Mouse (Mus musculus): ENCODE results near the gene Nrcam.

Gene Nrcam

DNA sequence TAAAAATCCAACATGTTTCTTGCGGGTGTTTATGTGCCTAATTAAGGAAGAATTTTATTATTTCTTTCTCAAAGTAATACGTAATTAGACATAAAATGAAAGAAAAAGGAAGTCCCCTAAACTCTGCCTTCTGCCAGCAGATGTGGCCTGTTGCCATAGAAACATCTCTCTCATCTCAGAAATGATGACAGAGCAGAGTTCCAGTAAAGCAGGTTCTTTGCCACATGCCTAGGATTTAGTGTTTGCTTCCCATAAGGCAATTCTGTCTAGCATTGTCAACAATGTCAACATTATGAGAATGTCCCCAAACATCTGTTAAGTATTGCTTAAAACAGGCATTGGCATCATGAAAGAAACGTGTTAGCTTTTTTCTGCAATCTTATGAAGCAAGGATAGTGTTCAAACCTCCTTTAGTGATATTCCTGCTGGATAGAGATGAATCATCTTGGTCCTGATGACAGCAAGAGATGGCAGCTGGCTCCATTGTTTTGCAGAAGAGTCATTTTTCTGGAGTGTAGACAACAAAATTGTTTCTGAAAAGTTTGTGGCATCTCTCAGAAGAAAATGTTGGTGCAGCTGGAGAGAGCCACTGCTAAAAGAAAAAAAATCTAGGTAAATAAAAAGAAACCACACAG lies 42.5 kb downstream of the Nrcam start:
- DNase-seq: no peak

DNA sequence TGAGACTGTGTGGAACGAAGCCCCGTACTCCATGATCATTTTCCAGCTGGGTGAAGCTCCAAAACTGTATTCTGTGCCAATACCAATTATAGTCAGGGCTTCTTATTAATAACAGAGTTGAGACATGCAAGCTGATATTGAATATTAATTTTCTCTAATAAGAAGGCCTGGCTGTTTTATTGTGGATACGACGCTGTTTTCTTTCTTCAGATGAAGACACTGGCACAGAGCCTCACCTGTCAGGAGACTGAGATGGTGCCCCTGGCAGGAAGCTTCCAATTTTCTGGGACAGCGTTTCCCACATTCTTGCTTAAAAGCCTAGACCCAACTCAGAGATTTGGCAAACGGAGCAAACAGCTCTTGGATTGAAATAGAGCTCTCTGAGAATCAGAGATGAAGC lies 47.3 kb downstream of the Nrcam start:
- DNase-seq: no peak

DNA sequence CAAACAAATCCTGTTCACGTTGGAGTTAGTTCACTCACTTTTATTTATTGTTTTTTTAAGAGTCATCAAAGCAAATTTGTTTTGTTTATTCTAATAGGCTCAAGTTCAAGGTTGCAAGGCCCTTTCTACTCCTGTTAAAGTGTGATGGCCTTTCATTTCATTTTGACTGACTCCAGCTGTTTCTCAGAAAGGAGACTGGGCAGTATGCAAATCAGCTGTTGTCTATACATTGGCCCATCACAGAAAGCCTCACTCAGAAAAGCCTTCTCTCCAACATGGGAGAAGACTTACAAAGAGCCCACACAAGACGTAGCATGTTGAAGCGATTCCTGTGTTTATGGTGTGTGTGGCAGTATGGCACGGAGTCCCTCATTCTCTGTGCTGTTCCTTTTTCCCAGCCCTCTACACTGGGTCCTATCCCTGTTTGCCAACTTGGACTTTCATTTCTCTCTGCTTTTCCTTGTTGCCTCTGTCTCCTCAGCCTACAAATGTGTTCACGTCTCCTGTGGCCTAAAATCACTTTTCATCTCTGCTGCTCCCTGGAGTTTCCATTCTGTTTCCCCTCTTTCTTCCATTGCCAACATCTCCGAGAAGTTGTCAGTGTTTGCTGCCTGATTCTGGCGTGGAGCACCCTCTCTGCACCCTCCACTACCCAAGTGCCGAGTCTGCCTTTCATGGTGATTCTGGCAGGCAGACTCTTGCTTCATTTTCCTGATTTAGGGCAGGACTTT lies 49.9 kb downstream of the Nrcam start:
- DNase-seq: no peak

DNA sequence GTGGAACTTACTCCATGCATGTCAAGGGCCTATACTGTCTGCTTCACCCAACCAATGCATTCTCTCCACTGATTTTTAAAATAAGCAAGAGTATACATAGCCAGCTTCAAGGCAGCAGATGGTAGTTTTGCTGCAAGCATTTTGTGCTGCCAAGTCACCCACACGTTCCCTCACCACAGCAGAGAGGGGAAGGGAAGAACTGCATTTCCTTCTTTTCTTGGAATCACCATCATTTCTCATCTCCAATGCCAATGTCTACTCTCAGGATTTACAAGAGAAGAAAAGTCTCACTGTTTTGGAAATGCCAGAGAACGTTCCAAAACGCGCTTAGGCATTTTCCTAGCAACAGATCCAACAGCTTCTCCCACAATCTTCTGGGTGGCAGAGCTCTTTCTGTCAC lies 52.1 kb downstream of the Nrcam start:
- DNase-seq: peak; percentile 64

DNA sequence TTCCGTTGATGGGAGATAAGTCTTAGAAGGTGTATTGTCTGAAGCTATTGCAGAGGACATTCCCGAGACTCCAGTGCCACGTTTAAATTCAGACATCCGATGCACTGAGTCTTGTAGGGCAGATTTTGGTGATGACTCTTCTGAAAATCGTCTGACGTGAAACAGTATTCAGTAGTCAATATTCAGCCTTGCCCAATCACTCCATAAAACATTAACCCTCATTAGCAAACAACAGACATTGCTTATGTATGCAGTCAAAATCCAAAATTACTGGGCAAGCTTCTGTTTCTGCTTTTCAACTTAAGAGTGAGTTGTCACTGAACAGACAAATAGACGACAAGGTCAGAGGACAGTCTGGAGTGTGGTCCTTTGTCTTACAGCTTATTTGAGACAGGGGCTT lies 57.7 kb downstream of the Nrcam start:
- DNase-seq: no peak

DNA sequence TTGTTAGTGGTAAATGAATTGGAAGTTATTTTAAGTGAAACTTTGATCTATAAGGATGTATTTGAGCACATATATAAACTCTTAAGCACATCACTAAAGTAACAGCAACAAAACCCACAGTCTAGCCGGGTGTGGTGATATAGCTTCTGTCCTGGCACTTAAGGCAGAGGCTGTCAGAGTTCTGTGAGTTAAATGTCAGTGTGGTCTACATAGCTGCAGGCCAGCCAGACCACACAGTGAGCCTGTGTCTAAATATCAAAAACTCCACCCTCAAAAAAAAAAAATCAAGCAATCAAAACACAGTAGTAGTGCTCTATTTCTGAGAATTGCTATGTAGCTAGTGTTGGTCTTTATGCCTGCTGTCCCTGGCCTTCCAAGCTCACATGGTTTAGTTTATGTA lies 59.5 kb downstream of the Nrcam start:
- no peak for DNase-seq

DNA sequence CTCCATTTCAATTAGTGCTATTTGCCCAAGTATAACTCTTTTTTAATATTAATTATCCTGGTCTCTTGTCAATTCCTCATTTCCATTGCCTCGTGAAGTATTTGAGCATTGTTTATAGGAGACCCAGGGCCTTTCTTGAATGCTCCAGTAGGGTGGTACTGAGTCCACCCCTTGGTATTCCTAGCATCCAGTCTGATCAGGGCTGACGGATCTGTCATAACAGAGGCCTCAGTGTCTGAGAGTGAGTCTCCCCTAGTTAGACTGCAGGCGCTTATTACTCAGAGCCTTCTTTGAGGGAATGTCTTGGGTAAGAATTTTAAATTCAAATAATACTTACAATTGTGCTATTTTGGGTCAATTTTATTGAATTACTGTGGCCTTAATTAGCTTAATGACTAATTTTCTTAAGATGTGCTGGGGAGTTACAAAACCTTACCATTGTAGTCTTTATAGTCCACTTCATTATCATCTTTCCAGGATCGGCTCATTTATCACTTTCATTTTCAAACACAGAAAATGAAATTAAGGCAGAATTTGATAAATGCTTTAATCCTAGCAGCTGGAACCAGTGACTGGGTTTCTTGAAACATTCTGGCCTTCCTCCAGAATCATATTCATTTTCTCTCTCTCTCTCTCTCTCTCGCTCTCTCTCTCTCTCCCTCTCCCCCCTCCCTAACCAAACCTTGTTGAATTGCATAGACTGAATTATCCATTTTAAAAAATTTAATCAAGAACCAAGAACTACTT lies 61.9 kb downstream of the Nrcam start:
- no peak for DNase-seq

DNA sequence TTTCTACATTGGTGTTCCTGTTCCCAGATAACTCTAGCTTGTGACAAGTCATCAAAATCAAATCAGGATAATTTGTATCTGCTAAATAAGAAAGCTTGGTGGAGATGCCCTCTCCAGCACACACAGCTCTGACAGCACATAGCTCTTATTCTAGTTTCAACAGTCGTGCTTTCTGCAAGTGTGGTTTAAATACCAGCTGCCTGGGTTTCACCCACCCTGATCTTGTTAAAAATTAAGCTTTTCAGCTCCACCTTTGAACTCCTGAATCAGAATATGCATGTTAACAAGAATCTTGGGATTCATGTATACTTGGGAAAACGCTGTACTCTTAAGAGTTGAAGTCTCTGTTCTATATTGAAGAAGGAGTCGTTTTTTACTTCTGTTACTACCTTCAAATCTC lies 66.2 kb downstream of the Nrcam start:
- DNase-seq: no peak

DNA sequence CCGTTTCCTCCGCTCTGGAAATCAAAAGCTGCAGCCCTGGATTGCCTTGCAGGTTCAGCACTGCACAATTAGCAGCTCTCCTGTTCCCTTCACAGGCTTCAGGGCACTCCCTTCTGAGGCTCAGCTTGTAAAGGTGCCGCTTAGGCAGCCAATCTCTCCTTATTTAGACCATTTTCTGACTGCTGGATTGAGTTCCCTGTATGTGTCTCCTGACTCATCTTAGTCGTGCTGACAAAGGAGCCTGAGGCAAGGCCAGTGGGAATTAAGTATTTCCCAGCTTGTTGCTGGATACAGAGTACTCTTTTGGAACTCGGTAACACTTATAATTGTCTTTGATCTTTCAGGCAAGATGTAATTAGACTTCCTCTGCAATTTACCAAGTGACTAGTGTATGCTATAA lies 69.1 kb downstream of the Nrcam start:
- DNase-seq: no peak

DNA sequence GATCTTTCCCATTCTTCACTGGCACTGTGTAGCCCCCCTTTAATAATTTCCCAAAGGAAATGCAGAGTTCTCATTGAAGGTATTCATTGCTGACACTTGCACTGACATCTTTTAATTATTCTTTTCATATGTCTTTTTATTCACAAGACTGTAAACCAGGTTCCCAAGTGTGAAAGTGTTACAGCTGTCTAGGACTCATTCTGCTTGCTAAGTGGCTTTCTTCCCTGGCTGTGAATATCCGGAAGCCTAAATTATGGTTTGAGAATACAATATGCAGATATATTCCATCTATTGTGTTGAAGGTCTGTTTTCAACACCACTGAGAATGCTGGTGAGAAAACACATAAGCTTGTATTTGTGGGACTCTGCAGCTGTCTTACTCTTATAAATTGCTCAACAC lies 73.4 kb downstream of the Nrcam start:
- no peak for DNase-seq

DNA sequence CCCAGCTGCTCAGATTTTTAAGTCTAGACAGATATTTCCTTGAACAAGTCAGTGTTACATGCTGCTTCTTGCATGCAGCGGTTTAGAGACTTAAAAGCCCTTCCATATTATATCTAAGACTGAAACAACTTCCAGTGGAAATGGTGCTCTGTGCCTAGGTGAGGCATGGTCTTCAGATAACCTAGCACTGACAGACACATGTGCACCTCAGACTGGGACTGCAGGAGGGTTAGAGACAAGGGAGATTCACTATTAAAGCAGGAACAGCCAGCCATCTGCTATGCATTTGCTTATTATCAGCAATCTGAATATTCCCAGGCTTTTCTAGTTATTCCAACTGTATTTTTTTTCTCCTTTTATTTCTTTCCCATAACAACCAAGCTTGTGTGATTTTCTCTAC lies 74.6 kb downstream of the Nrcam start:
- no peak for DNase-seq

DNA sequence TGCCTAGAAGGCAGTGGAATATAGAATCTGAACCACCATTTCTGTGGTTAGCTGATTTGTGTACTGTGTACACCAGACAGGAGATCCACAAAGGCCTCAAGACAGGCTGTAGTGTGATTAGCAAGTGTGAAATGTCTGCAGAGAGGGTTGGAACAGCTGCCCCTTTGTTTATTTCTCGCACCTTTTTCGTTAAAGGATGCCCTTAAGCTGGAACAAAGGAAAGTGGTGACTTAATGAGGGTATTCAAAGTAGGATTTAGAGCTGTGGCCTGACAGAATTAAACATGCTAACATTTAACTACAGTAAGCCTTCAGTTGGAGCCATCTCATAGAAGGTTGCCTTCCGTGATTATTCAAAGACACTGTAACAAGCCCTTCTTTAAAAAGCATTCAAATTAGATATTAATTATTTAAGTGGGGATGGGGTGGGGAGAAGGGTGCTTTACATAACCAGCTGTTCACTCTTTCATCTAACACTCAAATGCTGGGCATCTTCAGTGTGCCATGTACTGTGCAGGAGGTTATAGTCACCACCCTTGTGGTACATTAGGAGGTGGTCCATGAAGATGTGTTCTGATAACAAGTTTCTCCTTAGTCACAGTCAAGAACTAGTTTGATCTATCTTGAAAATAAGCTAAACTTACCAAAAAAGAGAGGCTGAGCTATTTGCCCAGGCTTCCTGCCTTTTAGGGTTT lies 75.2 kb downstream of the Nrcam start:
- no peak for DNase-seq

DNA sequence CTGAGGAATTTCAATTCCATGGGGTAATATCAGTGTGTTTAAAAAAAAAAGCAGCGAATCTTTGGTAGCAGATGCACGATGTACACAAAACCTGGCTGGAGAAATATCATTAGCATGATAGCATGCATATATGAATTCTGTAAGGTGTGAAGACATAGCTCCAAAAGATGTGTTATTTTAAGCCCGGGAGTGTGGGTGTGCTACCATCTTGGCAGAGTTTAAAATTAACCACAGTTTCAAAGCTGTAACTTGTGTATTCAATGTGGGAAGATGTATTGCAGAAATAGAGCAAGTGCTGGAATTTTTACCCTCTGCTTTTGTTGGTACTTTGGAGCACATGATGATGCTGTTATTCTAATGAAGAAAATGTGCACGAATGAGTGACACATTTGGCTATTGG lies 81.1 kb downstream of the Nrcam start:
- DNase-seq: no peak

DNA sequence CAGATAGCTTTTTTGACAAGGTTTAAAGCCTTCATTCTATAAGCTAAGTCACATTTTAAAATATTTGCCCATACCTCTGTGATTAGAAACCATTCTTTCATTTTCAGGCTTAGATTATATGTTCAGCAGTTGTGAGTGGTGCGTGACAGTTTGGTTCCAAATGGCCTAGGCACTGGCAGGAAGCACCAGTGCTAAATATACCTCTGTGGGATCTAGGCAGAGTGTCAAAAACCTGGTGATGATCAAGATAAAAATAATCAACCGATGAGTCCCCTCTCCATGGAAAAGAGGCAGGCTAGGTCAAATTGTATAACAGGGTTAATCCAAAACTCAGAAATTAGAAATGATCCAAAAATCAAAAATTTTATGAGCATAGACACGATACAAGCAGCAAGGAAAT lies 82.3 kb downstream of the Nrcam start:
- peak; percentile 25 for DNase-seq

DNA sequence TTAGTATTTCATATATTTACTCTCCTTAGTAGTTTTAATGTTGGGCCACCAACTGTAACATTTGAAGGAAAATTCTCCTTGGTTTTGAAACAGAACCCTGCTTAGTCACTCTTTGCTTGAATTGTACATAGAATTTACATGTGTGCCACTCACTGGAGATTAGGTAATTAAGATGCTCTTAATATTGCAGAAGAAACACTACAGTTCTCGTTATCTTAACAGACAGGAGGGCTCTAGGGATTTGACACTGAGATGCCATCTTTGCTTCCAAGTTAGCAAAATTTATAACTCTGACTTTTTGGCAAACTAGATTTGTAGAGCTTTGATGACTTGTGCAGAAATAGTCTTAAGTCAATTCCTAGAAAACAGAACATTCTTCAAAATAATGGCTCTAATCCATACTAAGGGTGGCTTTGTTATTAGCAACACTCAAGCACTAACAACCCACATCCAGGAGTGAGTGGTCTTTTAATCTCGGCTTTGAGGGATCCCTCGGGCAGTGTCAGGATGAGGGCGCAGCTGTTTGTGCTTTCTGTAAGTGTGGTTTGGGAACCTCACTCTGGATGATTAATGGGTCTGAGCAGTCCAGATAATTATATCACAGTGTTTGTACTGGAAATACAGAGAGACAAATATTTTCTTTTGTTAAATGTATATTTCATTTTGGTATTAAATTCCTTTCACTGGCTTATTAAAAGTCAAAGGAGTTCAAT lies 93.6 kb downstream of the Nrcam start:
- no peak for DNase-seq

DNA sequence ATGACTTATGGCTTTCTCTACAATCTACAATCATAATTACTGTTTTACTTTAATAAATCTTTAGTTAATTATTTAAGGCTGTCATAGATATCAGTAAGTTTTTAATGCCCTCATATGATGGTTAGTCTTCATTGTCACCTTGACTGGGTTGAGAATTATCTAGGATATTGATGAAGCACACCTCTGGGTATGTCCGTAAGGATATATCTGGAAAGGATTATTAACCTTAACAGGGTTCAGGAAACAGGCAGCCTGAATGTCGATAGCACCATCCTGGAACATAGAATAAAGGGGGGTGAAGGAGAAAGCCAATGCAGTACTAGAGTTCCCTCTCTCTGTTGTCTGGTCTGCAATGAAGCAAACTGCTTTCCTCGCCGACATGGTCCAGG lies 94.2 kb downstream of the Nrcam start:
- DNase-seq: no peak

DNA sequence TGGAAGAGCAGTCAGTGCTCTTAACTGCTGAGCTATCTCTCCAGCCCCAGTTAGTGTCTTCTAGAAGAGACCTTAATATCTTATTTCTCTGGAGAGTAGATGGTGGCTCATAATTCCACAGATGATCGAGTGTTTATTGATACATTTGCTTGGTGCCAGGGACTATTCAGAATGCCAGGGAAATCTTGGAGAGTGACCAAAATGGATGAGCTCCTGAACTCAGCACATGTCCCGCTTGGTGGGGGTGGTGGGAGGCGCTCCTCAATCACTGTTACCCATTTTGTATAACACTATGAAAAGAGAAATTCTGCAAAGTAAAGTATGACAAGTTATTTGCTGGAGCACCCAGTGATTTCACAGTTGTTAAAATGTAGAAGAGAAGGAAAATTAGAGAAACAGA lies 95.3 kb downstream of the Nrcam start:
- no peak for DNase-seq

DNA sequence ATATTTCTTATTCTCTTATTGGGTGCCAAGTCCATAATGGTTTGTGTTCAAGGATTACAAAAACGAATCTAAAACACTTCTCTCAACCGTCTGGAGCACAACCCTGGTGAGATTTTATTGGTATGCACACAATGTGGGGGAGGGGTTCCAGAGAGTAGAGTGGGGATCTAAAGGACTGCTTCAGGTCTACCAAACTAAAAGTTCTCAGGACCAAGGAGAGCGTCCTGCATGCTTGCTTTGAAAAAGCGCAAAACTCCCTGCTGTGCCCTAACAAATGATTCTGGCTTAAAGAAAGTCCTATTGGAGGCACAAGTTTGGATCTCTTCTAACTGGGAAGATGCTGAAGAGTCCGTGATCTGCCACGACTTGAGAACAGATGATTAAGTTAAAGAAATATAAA lies 96.4 kb downstream of the Nrcam start:
- no peak for DNase-seq

DNA sequence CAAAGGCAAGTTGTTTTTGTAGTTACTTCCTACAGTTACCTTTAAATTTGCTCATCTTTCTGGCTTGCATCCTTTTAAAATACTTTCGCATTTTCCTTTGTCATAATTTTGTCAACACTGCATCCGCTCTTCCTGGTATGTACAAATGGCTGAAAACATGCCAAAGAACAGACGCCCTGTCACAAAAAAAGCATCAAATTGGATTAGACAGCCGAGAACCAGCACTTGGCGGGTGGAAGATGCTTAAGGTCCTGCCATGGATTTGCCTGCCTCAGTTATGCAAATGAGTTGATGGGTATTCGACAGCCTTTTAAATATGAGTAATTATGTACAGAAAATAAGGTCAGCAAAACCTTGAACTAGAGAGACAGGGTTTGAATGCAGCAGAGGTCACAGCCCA lies 101.7 kb downstream of the Nrcam start:
- DNase-seq: peak; percentile 40

DNA sequence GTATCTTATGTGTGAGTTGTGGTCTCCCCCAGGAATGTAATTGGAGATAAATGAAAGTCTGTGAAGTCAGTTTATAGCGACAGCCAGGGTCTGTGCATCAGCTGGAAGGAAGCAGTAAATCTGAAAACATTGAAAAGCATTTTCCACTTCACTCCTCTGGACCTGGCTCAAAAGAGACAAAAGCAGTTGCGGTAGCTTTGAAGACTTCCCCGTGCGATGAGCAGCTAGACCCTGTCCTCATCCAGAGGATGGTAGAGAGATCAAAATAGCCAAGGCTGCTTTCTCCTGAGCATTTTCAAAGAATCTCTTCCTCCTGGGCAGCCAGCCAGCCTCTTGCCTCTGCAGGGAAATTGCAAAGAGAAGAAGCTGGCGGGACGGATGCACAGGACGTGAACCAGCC lies 102.3 kb downstream of the Nrcam start:
- peak; percentile 54 for DNase-seq

DNA sequence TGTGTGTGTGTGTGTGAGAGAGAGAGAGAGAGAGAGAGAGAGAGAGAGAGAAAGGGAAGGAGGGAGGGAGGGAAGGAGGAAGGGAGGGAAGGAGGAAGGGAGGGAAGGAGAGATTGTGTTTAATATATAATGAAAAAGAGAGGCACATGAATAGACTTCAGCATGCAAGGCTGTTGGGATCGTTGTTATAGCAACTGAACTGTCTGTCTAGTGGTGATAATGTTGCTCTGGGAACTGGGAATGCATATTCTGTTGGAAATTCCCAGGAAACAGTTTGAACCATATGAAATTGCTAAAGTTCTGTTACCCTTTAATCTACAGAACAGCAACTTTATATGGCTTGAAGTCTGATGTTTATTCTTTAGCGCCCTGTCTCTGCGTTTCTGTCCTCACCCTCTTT lies 104.0 kb downstream of the Nrcam start:
- no peak for DNase-seq

DNA sequence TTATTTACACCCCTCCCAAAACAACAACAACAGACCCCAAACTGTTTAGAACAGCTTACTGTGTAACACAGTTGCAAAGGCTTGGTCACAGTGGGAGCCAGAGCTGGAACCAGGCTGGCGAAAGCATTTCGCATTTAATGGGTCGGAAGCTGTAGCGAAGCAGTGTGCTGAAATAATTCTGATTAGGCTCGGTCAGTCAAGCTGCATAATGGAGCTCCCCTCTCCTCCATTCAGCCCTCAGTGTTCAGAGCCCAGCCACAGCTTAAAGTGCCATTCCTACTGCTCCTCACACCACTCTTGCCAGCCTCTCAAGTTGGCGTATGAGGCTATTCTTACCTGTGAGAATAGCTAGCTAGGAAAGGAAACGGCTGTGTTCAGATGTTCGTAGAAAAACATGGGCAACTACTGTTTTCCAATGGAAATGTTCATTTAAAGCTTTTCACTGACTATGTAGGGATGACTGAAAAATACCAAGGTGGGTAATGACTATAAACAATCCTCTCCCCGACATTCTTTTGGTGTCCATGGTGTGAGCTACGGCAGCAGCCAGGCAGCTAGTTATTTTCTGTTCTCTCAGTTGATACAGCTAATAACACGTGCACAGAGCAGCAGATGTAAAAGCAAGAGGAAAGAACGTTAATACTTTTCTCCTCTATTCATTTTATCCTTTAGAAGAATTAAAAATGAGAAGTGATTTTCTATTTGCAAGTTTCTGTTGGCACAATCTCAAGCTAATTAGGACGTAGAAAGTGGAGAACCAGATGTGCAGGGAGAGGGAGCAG lies 108.6 kb downstream of the Nrcam start:
- no peak for DNase-seq
